Mouse (Mus musculus): ENCODE results near the gene Ccdc86.
A peak's percentile ranks its signal among the peaks of the same experiment; 100 is the strongest.

Ccdc86 gene

DNA sequence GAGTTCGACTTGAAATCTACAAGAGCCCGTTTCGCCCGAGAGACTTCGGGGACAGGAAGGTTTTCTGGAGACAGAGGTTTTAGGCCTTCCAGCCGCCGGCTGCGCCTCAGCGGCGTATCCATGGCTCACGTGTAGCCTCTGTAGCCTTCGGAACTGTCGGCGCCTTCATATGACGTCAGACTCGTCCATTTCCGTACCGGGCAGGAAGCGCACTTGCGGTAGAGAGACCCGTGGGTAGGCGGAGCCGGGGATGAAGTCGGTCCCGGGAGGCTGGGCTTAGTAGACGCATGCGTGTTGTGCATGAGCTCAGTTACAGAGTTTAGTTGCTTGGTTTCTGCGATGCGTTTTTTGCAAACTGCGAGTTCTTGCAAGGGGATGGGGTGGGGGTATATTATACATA lies at the start of gene Ccdc86:
Ccdc86 (minus strand) TSS at position 155 of the 400 bp plus-strand sequence.
- DNase-seq (ENCODE audit: low read depth), result peak; percentile 99

DNA sequence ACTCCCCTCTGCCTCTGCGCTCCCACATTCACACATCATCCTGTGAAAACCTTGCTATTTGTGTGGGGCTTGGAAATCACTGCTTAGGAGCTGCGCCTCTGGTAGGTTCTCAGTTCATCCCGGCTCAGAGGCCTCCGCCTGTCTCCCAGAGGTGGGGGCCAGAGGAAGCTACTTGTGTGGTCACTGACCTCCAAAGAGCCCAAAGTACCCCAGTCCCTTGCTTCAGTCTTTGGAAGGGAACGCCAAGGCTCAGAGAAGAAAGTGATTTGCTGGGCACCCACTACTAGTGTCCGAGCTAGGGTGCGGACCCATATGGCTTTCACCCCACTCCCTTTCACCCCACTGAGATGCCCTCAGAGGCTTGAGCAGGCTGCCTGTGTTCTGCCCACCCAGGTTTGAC lies 44.1 kb upstream of the Ccdc86 start, which contains the start of gene Ms4a15:
Ms4a15 (minus strand) TSS at position 101 of the 400 bp plus-strand sequence.
- DNase-seq (ENCODE audit: low read depth), result no peak

GRCm38 (mm10) chr19:10991911-10992310 lies 42.8 kb upstream of the Ccdc86 start:
- no peak for DNase-seq (ENCODE audit: low read depth)

GRCm38 (mm10) chr19:10990751-10991150 lies 41.7 kb upstream of the Ccdc86 start:
- no peak for DNase-seq (ENCODE audit: low read depth)

GRCm38 (mm10) chr19:10988563-10988962 lies 39.5 kb upstream of the Ccdc86 start:
- no peak for DNase-seq (ENCODE audit: low read depth)

GRCm38 (mm10) chr19:10985889-10986288 lies 36.8 kb upstream of the Ccdc86 start:
- DNase-seq (ENCODE audit: low read depth), result no peak

DNA sequence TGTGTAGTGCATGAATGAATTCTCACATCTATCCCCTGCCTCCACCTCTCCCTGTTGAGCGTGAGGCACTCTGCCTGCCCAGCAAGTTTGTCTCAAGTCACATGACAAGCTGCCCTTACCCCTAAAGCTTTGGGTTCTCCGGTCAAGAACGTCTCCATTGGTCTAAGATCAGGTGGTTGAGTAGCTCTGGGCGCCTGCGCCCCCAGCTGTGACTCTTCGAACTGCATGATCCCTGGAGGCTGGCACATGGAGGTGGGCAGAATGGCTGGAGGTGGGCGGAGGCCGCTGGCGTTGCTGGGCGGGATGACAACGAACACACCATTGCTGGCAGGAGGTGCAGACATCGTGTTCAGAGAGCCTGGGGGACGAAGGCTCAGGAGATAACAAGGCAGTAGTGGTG lies 35.5 kb upstream of the Ccdc86 start:
- DNase-seq (ENCODE audit: low read depth), result no peak

- DNase-seq (ENCODE audit: low read depth), result no peak
These were observed 34.1 kb upstream of the Ccdc86 start for GRCm38 (mm10) chr19:10983146-10983545.

DNA sequence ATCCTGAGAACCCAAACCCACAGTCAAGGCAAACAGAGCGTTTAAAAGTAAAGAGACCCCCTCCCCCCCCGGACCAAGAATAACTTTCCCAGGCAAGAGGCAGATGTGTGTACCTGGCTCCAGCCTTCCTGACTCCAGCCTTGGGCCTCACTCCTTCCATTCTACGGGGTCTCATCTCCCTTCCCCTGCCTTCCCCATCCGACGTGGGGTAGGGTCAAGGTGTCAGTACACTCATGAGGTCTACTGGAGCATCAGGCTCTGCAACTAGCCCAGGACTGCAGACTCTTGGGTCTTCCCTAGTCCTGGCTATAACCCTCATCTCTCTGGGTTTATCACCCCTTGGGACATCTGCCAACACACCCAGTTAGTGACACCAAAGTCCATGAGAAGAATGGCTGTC lies 31.1 kb upstream of the Ccdc86 start:
- peak; percentile 35 for DNase-seq (ENCODE audit: low read depth)

- peak; percentile 92 for DNase-seq (ENCODE audit: low read depth)
These were observed 30.4 kb upstream of the Ccdc86 start for GRCm38 (mm10) chr19:10979184-10980168.

GRCm38 (mm10) chr19:10976318-10976717 lies 27.3 kb upstream of the Ccdc86 start:
- peak; percentile 51 for DNase-seq (ENCODE audit: low read depth)

DNA sequence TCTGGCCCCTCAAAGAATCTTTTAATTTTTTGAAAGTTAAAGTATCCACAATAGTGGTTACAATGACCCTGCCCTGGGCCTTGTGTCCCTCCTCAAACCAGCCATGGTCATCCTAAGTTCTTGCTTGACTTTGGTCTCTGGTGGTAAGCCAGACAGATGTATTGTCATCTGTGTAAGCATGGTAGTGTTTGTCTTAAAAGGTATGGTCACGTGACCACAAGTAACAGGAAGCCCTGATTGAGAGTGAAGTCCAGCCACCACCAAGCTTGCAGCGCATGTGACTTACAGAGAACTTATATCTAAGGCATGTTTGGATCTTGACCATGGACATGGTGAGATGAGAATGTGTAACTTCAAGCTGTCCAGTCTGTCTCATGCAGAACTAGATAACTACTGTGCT lies 26.1 kb upstream of the Ccdc86 start:
- no peak for DNase-seq (ENCODE audit: low read depth)

GRCm38 (mm10) chr19:10974238-10974865 lies 25.3 kb upstream of the Ccdc86 start, which contains the start of gene Ms4a10:
Gene Ms4a10, minus strand, starts transcription at chr19:10974670.
- DNase-seq (ENCODE audit: low read depth), result no peak

DNA sequence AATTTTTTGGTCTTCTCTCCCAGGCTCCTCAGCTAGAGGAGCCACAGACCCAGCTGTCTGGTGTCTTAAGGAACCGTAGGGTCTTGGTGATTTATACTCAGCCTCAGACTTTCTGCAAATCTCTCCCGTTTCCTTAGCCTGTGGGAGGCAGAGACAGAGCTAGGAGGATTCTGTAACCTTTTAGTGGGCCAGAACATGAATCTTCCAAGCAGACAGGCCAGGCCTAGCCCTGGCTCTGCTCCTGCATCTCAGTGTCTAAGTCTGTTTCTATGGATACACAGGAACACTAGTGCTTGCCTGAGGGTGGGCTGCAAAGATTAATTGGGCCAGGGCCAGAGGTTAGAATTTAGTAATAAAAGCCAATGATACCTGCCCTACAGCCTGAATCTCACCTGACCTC lies 24.1 kb upstream of the Ccdc86 start:
- DNase-seq (ENCODE audit: low read depth), result no peak

DNA sequence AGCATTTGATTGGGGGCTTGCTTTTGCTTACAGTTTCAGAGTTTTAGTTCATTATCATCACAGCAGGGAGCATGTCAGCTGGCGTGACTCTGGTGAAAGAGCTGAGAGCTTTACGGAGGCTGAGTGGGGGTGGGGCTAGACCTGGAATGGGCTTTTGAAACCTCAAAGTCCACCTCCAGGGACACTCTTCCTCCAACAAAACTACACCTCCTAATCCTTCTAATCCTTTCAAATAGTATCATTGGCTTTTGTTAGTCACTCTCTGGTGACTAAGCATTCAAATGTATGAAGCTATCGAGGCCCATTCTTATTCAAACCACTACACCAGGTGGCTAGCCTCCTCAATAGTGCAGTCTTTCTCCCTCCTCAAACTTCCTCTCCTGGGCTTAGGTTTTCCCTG lies 23.6 kb upstream of the Ccdc86 start:
- DNase-seq (ENCODE audit: low read depth), result no peak

DNA sequence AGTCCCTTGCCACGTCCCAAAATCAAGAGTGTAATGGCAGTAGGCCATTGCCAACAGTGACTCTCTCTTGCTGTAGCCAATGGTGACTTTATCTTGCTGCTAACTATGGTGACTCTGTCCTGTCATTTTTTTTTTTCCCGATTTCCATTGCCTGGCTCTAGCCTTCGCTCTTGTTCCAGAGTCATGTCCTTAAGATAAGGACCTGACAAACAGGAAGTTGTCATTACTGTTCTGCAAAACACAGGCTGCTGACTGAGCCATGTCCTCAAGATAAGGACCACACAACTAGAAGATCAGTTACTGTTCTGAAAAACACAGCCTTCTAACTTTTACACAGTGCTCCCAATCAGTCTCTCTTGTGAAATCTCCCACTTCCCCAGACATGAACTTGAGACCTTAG lies 21.4 kb upstream of the Ccdc86 start:
- DNase-seq (ENCODE audit: low read depth), result no peak

- no peak for DNase-seq (ENCODE audit: low read depth)
These were observed 19.5 kb upstream of the Ccdc86 start for GRCm38 (mm10) chr19:10968578-10968977.

GRCm38 (mm10) chr19:10965721-10966120 lies 16.7 kb upstream of the Ccdc86 start:
- DNase-seq (ENCODE audit: low read depth), result no peak

DNA sequence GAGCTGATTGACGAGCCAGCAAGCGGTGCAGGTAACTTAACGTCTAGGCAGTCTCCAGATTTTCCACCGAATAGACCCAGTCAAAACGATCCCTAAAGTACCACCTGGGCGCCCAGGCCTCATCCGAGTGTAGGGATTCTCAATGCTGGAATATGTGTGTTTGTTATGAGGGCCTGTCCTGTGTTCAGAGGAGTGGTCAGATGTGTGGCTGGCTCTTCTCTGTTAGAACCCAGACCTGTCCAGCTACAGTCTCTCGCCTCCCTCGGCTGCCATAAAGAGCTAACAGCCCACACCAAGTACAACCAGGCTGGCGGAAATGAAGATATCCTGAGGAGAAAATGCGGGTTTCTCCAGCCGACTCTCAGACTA lies 10.9 kb upstream of the Ccdc86 start:
- DNase-seq (ENCODE audit: low read depth), result no peak

DNA sequence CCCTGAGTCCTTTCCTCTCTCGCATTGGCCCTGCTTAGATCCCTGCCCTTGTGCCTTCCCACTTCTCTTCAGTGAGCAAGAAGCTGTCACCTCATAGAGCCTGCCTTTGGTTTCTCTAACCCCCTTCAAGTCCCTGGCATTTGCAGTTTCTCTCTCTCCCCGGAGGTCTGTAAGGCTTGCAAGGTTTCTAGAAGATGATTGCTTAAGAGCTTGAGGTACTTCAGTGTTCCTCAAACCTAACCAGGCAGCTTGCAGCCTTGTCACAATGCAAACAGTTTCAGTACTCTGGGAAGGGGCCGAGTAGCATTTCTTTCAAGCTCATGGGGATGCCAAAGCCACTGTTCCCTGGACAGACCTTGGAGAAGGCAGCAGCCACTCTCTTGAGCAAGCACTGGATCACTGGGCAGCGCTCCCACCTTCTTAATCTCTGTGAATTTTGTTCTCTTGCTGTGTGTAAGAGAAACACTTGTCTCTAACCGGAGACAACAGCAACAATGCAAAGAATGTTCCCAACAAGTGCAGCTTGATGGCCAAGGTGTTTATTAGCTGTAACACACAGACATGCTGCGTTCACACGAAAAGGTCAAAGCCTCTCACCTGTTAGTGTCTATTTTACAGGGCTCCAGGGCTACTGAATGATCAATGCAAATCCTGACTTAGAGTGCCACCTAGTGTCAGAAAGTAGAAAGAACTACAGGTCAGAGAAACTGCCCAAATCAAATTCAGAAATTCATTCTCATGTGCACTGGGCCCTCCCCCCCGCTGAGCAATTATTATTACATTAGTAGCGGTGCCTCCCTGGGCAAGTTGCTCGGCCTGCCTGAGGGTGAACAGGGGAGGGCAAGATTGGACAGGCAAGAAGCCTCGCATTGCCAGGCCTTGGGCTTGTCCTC lies 10.3 kb upstream of the Ccdc86 start:
- DNase-seq (ENCODE audit: low read depth), result peak; percentile 88

- no peak for DNase-seq (ENCODE audit: low read depth)
These were observed 3.2 kb upstream of the Ccdc86 start for GRCm38 (mm10) chr19:10952021-10952939.

All from naive thymus-derived CD4-positive, alpha-beta T cell, adult 2 months (primary cell).